Comparison of ENCODE assay signal across 8 mouse cellular contexts in genomic region chr13:21440503-21441206, GRCm38 (mm10). TPM values are rescaled to one million over a fixed set of nuclear protein-coding genes. Genes with fewer than 3 reads are reported as not detected.
DNase-seq lines count a peak whose midpoint lies in the region; ATAC-seq lines count a peak whose summit lies in the region.

TSS of gene Pgbd1 (minus strand) at chr13:21441058.

- H3K4me1 ChIP-seq in hindbrain, embryonic 15.5 days (replicated peaks) = peaks cover 16% of the 10 kb centered on the region

- peak within 1 kb of the TSS; percentile 59 for H3K4me3 ChIP-seq in hindbrain, embryonic 15.5 days

- WGBS in hindbrain, embryonic 15.5 days = under 1% methylated on average over 32 of the region's 32 CpGs

- peak within 1 kb of the TSS; percentile 67 for H3K9ac ChIP-seq in hindbrain, embryonic 15.5 days

- H3K4me2 ChIP-seq in hindbrain, embryonic 15.5 days = peak within 1 kb of the TSS; percentile 92

- H3K9me3 ChIP-seq in hindbrain, embryonic 15.5 days = no peaks in the 10 kb centered on the region

- H3K27me3 ChIP-seq in hindbrain, embryonic 15.5 days = no peaks in the 10 kb centered on the region

- DNase-seq in adrenal gland, adult (ENCODE audit: inconsistent age in 2 of 2, low spot score in 1 of 2) = peak; percentile 83 to 92
- peak; percentile 33 for DNase-seq in gastrocnemius, adult 18-20 months (ENCODE audit: low spot score)
- peak; percentile 47 for DNase-seq in left cerebral cortex, adult 11 months (ENCODE audit: low spot score)
- peak; percentile 47 for DNase-seq in lung, postnatal 25 days (ENCODE audit: low spot score)
- DNase-seq in retina, embryonic 14.5 days (ENCODE audit: low spot score) = peak; percentile 80
- peak; percentile 64 to 68 for DNase-seq in thymus, postnatal 36 days

- H3K36me3 ChIP-seq in hindbrain, embryonic 15.5 days = peaks cover 25% of the 10 kb centered on the region

- peak within 1 kb of the TSS; percentile 86 for H3K27ac ChIP-seq in hindbrain, embryonic 15.5 days (replicated peaks)

- ATAC-seq in common myeloid progenitor, adult 5-6 weeks (replicated peaks; ENCODE audit: low read depth, poor library complexity, severe bottlenecking) = peak; percentile 95
- ATAC-seq in hindbrain, embryonic 15.5 days (ENCODE audit: low FRiP score, low read depth) = peak; percentile 97

RNA-seq across cellular contexts. Expression of gene Pgbd1, which starts in this region (rescaled TPM):
- total RNA-seq in common myeloid progenitor, adult 5-6 weeks (2017) = 0.87 and 1.2 TPM in 2 replicates
- total RNA-seq in gastrocnemius, adult 18-20 months (2021) = under 1 TPM; 0.31 to 0.39 TPM
- polyA plus RNA-seq in hindbrain, embryonic 15.5 days (2015; fragmentation: Nextera tagmentation; extraction: Ambion mirVana) = 2.8 and 4.2 TPM in 2 replicates

Comparison
In these comparisons a context has a peak if more than half of its experiments do, and no peak if none do; other contexts are left out.
1. Peak in every context shown above with its lines: DNase-seq, ATAC-seq, H3K4me3 ChIP-seq and H3K27ac ChIP-seq.
2. Peak in DNase-seq in gastrocnemius, adult 18-20 months; RNA of the gene not detected or under 1 TPM.
3. DNase-seq: peak in every context shown above with its lines; median percentile 88 in adrenal gland, adult; 80 in retina, embryonic 14.5 days; 66 in thymus, postnatal 36 days; 47 in left cerebral cortex, adult 11 months; 47 in lung, postnatal 25 days; 33 in gastrocnemius, adult 18-20 months.